Mouse (Mus musculus) inflammation-experienced regulatory T-cells, adult 16 weeks (primary cell): ENCODE results near the gene Gm28042. TPM values are rescaled to one million over a fixed set of nuclear protein-coding genes. Genes with fewer than 3 reads are reported as not detected.

Source experiments
- polyA plus RNA-seq: library from polyadenylated mRNA; unstranded; fragments of 100-300 nt; shearing (Covaris generic); gene quantifications from one replicate; pipeline ENCODE4 v1.2.1, GENCODE M21; 2017

The Gm28042 gene
- 6.8 TPM for polyA plus RNA-seq

DNA sequence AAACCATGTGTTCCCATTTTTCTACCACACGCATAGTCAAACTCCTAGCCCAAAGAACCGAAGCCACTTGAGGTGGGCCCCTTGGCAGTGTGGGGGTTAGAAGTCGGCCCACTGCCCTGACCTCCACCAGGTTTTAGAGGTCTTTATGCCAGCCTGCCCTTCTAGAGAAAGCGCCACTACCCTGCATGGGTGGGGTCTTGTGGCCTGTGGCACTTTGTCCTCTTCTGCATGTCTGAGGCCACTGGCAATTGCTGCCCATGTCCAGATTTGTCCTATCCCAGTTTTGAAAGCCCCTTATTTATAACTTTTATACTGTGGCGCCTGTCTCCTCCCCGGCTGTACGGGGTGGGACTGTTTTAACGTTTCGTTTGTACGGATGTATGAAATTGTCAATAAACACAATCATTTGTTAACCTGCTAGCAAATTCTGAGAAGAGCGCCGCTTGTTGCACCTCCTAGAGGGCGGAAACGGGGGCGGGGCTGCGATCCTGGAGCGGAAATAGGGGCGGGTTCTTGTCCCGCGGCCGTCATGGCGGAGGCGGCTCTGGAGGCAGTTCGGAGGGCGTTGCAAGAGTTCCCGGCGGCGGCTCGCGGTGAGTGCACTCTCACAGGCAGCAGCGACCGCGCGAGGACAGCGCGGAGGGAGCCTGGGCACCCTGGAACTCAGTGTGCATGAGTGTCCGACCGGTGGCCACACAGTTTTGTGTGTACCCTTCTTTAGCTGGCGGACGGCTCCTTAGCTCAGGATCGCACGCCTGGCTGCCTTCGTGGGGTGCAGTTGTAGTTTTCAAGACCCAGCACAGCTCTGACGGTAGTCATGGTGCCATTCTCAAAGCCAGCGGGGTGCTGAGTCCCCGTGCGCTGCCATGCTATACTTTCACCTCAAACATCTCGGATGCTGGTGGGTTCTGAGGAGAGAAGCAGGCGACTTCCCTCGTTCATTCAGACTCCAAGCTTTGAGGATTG is at the start of gene Gm28042, which contains the start of gene Jmjd7:
Gene Gm28042 (plus strand): TSS at position 510 of the 966 bp plus-strand sequence.
Gene Jmjd7 (plus strand): TSS at position 500 of the 966 bp plus-strand sequence.

GRCm38 (mm10) chr2:120032726-120033467 is 5.6 kb downstream of the Gm28042 start, which contains the start of gene Pla2g4b:
Pla2g4b (plus strand) TSS chr2:120033417.

Other genes with a start within 250 kb of the Gm28042 start
- gene Rpap1, start 240.0 kb upstream of the Gm28042 start, polyA plus RNA-seq = 44.4 TPM
- 3.0 TPM for gene Tyro3, start 229.8 kb upstream of the Gm28042 start, polyA plus RNA-seq
- gene Mga, start 130.3 kb upstream of the Gm28042 start, polyA plus RNA-seq = 67.1 TPM
- 10.6 TPM for gene Mapkbp1, start 54.8 kb upstream of the Gm28042 start, polyA plus RNA-seq
- 21.1 TPM for gene Jmjd7, start within 50 bp of the Gm28042 start, polyA plus RNA-seq
- 4.4 TPM for gene Pla2g4b, start 5.9 kb downstream of the Gm28042 start, polyA plus RNA-seq
- gene Ehd4, start 127.1 kb downstream of the Gm28042 start, polyA plus RNA-seq = 9.1 TPM
- gene Pla2g4e, start 217.8 kb downstream of the Gm28042 start, polyA plus RNA-seq = not detected